Mouse (Mus musculus) myocyte (in vitro differentiated cells): ENCODE data around the gene Slc22a15. TPM values are rescaled to one million over a fixed set of nuclear protein-coding genes. Genes with fewer than 3 reads are reported as not detected.

ENCODE experiments used
- H3K27me3 ChIP-seq: one replicate; pipeline ENCODE4 v1.6.1; 2011; ENCODE audit not compliant: control insufficient read depth, insufficient read depth, insufficient read length
- H3K36me3 ChIP-seq: one replicate; pipeline ENCODE4 v1.6.1; 2011; ENCODE audit not compliant: control insufficient read depth, insufficient read depth
- H3K4me2 ChIP-seq: one replicate; pipeline ENCODE4 v1.6.1; 2011; ENCODE audit warnings: low read depth, control low read depth
- H3K4me3 ChIP-seq: one replicate; pipeline ENCODE4 v1.5.1; 2011; ENCODE audit warnings: mild to moderate bottlenecking, control low read depth, moderate library complexity
- H3K79me2 ChIP-seq: one replicate; pipeline ENCODE4 v1.6.1; 2011; ENCODE audit not compliant: control insufficient read depth, insufficient read depth
- H3ac ChIP-seq: one replicate; pipeline ENCODE4 v1.6.1; 2011; ENCODE audit not compliant: control insufficient read depth, insufficient read length
- CEBPB ChIP-seq: IDR thresholded peaks from 2 replicates; pipeline ENCODE4 v1.6.1; 2011; ENCODE audit warnings: mild to moderate bottlenecking, moderate library complexity; ENCODE audit not compliant: poor library complexity, insufficient read depth, severe bottlenecking
- E2F4 ChIP-seq: IDR thresholded peaks from one replicate; pipeline ENCODE4 v1.6.1; 2011; ENCODE audit warnings: mild to moderate bottlenecking, control low read depth, moderate library complexity; ENCODE audit not compliant: insufficient read depth
- MAX ChIP-seq: IDR thresholded peaks from one replicate; pipeline ENCODE4 v1.6.1; 2011; ENCODE audit warnings: low read depth, mild to moderate bottlenecking, control low read depth
- MYOD1 ChIP-seq, 3 experiments: IDR thresholded peaks; one replicate each; pipeline ENCODE4 v1.6.1; 2011; ENCODE audit warnings: control low read depth in 2 of 3, low read depth in 2 of 3, mild to moderate bottlenecking in 2 of 3, moderate library complexity in 1 of 3; ENCODE audit not compliant: insufficient read length in 2 of 3, control insufficient read depth in 1 of 3
- MYOG ChIP-seq, 3 experiments: IDR thresholded peaks; one replicate each; pipeline ENCODE4 v1.6.1; 2011; ENCODE audit warnings: control low read depth in 2 of 3, low read depth in 2 of 3, mild to moderate bottlenecking in 2 of 3; ENCODE audit not compliant: insufficient read length in 2 of 3, control insufficient read depth in 1 of 3, insufficient read depth in 1 of 3
- POLR2A ChIP-seq: IDR thresholded peaks from one replicate; pipeline ENCODE4 v1.6.1; 2011; ENCODE audit warnings: low read depth, mild to moderate bottlenecking, control low read depth, moderate library complexity; ENCODE audit not compliant: insufficient read length
- POLR2AphosphoS2 ChIP-seq: IDR thresholded peaks from one replicate; pipeline ENCODE4 v1.6.1; 2011; ENCODE audit warnings: low read depth, control low read depth; ENCODE audit not compliant: insufficient read length
- REST ChIP-seq: IDR thresholded peaks from one replicate; pipeline ENCODE4 v1.6.1; 2011; ENCODE audit warnings: mild to moderate bottlenecking, control low read depth, moderate library complexity; ENCODE audit not compliant: insufficient read depth, insufficient read length
- SRF ChIP-seq: IDR thresholded peaks from one replicate; pipeline ENCODE4 v1.6.1; 2011; ENCODE audit warnings: low read depth; ENCODE audit not compliant: control insufficient read depth, insufficient read length
- TCF12 ChIP-seq: IDR thresholded peaks from one replicate; pipeline ENCODE4 v1.6.1; 2011; ENCODE audit warnings: mild to moderate bottlenecking, control low read depth; ENCODE audit not compliant: poor library complexity, insufficient read depth, severe bottlenecking
- TCF3 ChIP-seq: IDR thresholded peaks from one replicate; pipeline ENCODE4 v1.6.1; 2011; ENCODE audit warnings: low read depth, control low read depth; ENCODE audit not compliant: insufficient read length
- USF1 ChIP-seq: IDR thresholded peaks from one replicate; pipeline ENCODE4 v1.6.1; 2011; ENCODE audit warnings: low read depth, mild to moderate bottlenecking, control low read depth, moderate library complexity
- polyA plus RNA-seq: library from polyadenylated mRNA; unstranded; fragments of >200 nt; fragmentation: generic; extraction: Trizol; gene quantifications from one replicate; pipeline ENCODE4 v1.2.1, GENCODE M21; 2012; ENCODE audit warnings: missing spikeins

Slc22a15 gene
- polyA plus RNA-seq, 1 experiment, result 6.2 TPM

- H3K79me2 ChIP-seq, result no peaks in the 10 kb centered on the region
- H3ac ChIP-seq, result no peak overlapping the region
- no peak overlapping the region for H3K4me3 ChIP-seq
- H3K36me3 ChIP-seq, result no peaks in the 10 kb centered on the region
- H3K27me3 ChIP-seq, result no peaks in the 10 kb centered on the region
- TF ChIP-seq POLR2A (no peak), E2F4 (no peak), POLR2AphosphoS2 (no peak), MYOD1 (IDR thresholded peaks at IDR 0.05; ENCODE audit: control insufficient read depth in 1 of 3, insufficient read length in 2 of 3, low read depth in 2 of 3) (no peak), CEBPB (no peak), SRF (no peak), MAX (no peak), REST (no peak), TCF12 (no peak), TCF3 (no peak), USF1 (no peak), MYOG (IDR thresholded peaks at IDR 0.05; ENCODE audit: control insufficient read depth in 1 of 3, insufficient read depth in 1 of 3, insufficient read length in 2 of 3, low read depth in 2 of 3) (no peak)
- no peak overlapping the region for H3K4me2 ChIP-seq
Measured at GRCm38 (mm10) chr3:101904776-101905175, 19.5 kb downstream of the Slc22a15 start.

DNA sequence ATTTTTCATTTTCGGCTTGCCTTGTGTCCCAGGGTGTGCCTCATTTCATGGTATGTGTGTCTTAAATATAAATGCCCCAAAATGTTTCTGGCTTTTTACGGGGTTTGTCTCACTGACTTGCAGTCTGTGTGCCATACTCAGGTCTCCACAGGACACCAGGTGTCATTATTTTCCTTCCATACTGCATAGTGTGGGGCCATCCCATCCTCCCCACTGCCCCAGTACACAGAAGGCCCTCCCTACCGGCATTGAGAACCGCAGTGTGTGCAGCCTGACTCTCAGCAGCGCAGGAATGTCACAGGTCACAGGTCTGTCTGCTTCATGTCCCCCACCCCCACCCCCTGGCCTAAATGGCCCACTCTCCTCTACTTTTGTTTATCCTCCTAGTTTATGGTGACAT, 21.2 kb downstream of the Slc22a15 start:
- no peak overlapping the region for H3K4me2 ChIP-seq
- H3ac ChIP-seq, result no peak overlapping the region
- no peaks in the 10 kb centered on the region for H3K79me2 ChIP-seq
- no peaks in the 10 kb centered on the region for H3K36me3 ChIP-seq
- no peak overlapping the region for H3K4me3 ChIP-seq
- TF ChIP-seq E2F4 (no peak), TCF12 (no peak), USF1 (no peak), TCF3 (no peak), REST (no peak), CEBPB (no peak), POLR2A (no peak), MYOD1 (IDR thresholded peaks at IDR 0.05; ENCODE audit: control insufficient read depth in 1 of 3, insufficient read length in 2 of 3, low read depth in 2 of 3) (no peak), MYOG (IDR thresholded peaks at IDR 0.05; ENCODE audit: control insufficient read depth in 1 of 3, insufficient read depth in 1 of 3, insufficient read length in 2 of 3, low read depth in 2 of 3) (no peak), SRF (no peak), POLR2AphosphoS2 (no peak), MAX (no peak)
- H3K27me3 ChIP-seq, result no peaks in the 10 kb centered on the region

DNA sequence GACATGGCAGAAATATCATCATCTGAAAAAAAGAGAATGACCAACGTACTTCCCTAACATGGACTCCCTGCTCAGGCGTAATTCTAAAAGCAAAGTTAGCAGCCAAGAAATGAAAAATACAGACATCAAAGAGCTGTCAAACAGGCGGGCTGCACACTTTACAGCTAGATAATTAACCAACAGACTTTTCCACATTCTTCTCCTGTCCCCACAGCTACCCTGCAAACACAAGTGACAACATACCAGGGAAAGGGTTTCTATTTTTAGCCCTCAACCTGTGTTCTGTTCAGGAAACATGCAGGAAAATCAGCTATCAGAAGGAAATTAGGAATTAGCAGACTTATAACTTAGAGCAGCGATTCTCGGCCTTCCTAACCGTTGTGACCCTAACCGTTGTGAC, 21.9 kb downstream of the Slc22a15 start:
- H3ac ChIP-seq, result no peak overlapping the region
- H3K79me2 ChIP-seq, result no peaks in the 10 kb centered on the region
- no peaks in the 10 kb centered on the region for H3K36me3 ChIP-seq
- TF ChIP-seq MYOD1 (IDR thresholded peaks at IDR 0.05; ENCODE audit: control insufficient read depth in 1 of 3, insufficient read length in 2 of 3, low read depth in 2 of 3) (no peak), POLR2AphosphoS2 (no peak), E2F4 (no peak)
- no peak overlapping the region for H3K4me3 ChIP-seq
- H3K27me3 ChIP-seq, result no peaks in the 10 kb centered on the region
- no peak overlapping the region for H3K4me2 ChIP-seq

GRCm38 (mm10) chr3:101897377-101897974, 26.8 kb downstream of the Slc22a15 start:
- no peak overlapping the region for H3ac ChIP-seq
- H3K27me3 ChIP-seq, result no peaks in the 10 kb centered on the region
- no peak overlapping the region for H3K4me3 ChIP-seq
- no peaks in the 10 kb centered on the region for H3K79me2 ChIP-seq
- H3K36me3 ChIP-seq, result no peaks in the 10 kb centered on the region
- no peak overlapping the region for H3K4me2 ChIP-seq
- TF ChIP-seq MYOD1 (IDR thresholded peaks at IDR 0.05; ENCODE audit: control insufficient read depth in 1 of 3, insufficient read length in 2 of 3, low read depth in 2 of 3) (no peak), MAX (no peak), MYOG (IDR thresholded peaks at IDR 0.05; ENCODE audit: control insufficient read depth in 1 of 3, insufficient read depth in 1 of 3, insufficient read length in 2 of 3, low read depth in 2 of 3) (no peak), REST (no peak), USF1 (no peak), E2F4 (no peak), TCF3 (no peak), SRF (no peak), CEBPB (no peak)

DNA sequence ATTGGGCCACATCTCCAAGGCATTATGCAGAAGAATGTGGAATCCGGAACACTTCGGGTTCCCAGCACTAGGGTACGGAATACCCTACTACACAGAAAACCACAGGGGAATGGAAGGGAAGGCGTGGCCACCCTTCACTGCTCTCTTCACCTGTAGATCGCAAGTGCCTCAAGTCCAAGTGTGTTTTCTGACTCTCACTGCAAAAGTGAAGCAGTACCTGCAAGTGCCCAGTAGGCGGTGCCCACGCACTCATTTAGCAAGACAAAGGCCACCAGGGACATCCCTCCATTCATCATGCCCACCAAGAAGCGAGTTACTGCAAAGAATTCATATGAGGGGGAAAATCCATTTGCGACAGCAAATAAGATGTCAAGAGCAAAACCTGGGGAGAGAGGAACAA, 27.4 kb downstream of the Slc22a15 start:
- Histone ChIP-seq H3K79me2 (no peaks in the 10 kb centered on the region), H3K27me3 (no peaks in the 10 kb centered on the region), H3K36me3 (no peaks in the 10 kb centered on the region), H3K4me2 (no peak overlapping the region), H3K4me3 (no peak overlapping the region), H3ac (no peak overlapping the region)
- TF ChIP-seq CEBPB, result no peak
- no peak for TF ChIP-seq MYOD1 (IDR thresholded peaks at IDR 0.05; ENCODE audit: control insufficient read depth in 1 of 3, insufficient read length in 2 of 3, low read depth in 2 of 3)
- no peak for TF ChIP-seq REST
- TF ChIP-seq POLR2A, result no peak
